Mouse (Mus musculus) stomach, postnatal 0 days (tissue): ENCODE measurements at regions not wholly inside any gene's neighbourhood (a gene's known extent, or its start where the extent isn't known, plus 50 kb on each side); places are given as distances from the start of the nearest gene placed in this dataset.

Experiments used
- ATAC-seq: fragments of 200-750 bp; cut with Nextera tagmentation; 2 replicates; pipeline ENCODE4 v1.8.0; 2017; ENCODE audit not compliant: low FRiP score, low TSS enrichment
- DNase-seq: peaks from one replicate; pipeline ENCODE4 v3.0.0-alpha.2; 2016; ENCODE audit warnings: low spot score
- H3K27ac ChIP-seq: fragments of 300-500 bp; sonication (generic); replicated peaks from 2 replicates; pipeline ENCODE4 v1.5.1; 2014; ENCODE audit warnings: mild to moderate bottlenecking, control low read depth
- H3K27me3 ChIP-seq: fragments of 300-500 bp; sonication (generic); 2 replicates; pipeline ENCODE4 v1.6.1; 2014; ENCODE audit warnings: low read length; ENCODE audit not compliant: control insufficient read depth, insufficient read depth
- H3K36me3 ChIP-seq: fragments of 300-500 bp; sonication (generic); 2 replicates; pipeline ENCODE4 v1.6.1; 2014; ENCODE audit warnings: low read length, mixed read lengths; ENCODE audit not compliant: control insufficient read depth, insufficient read depth
- H3K4me1 ChIP-seq: fragments of 300-500 bp; sonication (generic); replicated peaks from 2 replicates; pipeline ENCODE4 v1.6.1; 2014; ENCODE audit warnings: antibody characterized with exemption; ENCODE audit not compliant: control insufficient read depth, insufficient read depth
- H3K4me2 ChIP-seq: fragments of 300-500 bp; sonication (generic); replicated peaks from 2 replicates; pipeline ENCODE4 v1.6.1; 2014; ENCODE audit warnings: low read depth, mild to moderate bottlenecking, control low read depth, moderate library complexity
- H3K4me3 ChIP-seq: fragments of 300-500 bp; sonication (generic); 2 replicates; pipeline ENCODE4 v1.5.1; 2014; ENCODE audit warnings: low read depth, low read length, control low read depth
- H3K9ac ChIP-seq: fragments of 300-500 bp; sonication (generic); 2 replicates; pipeline ENCODE4 v1.6.1; 2014; ENCODE audit warnings: mild to moderate bottlenecking, low read length, control low read depth, mixed read lengths
- H3K9me3 ChIP-seq: fragments of 300-500 bp; sonication (generic); 2 replicates; pipeline ENCODE4 v1.6.1; 2016; ENCODE audit warnings: low read length; ENCODE audit not compliant: control insufficient read depth
- CTCF ChIP-seq: IDR thresholded peaks from 2 replicates; pipeline ENCODE4 v1.5.1; 2016; ENCODE audit warnings: antibody characterized with exemption, low read depth, mild to moderate bottlenecking, moderate library complexity
- EP300 ChIP-seq: optimal IDR thresholded peaks from 2 replicates; pipeline ENCODE3; 2016; ENCODE audit warnings: antibody characterized with exemption
- WGBS: fragments of 180-500 bp; shearing (Covaris S2); extraction: QIAGEN DNeasy Blood & Tissue Kit; methylation state at CpG from one replicate; pipeline ENCODE4 v1.1.7; 2014; 5-methylcytosine and 5-hydroxymethylcytosine counted together

- H3K4me3 ChIP-seq, result no peak overlapping the region
- no peaks in the 10 kb centered on the region for H3K27me3 ChIP-seq
- H3K4me2 ChIP-seq, result no peak overlapping the region
- WGBS, result 47% methylated on average over 6 of the region's 6 CpGs
- H3K4me1 ChIP-seq, result 0 out of 2 replicates have a peak, but pooled peaks cover 2% of the 10 kb centered on the region
- no peak for TF ChIP-seq CTCF
- no peak for TF ChIP-seq EP300
- no peak for DNase-seq
- H3K36me3 ChIP-seq, result no peaks in the 10 kb centered on the region
- no peak overlapping the region for H3K9ac ChIP-seq
- no peaks in the 10 kb centered on the region for H3K9me3 ChIP-seq
- no peak overlapping the region for H3K27ac ChIP-seq
- ATAC-seq, result no peak
Observed at GRCm38 (mm10) chr5:107054900-107055452, 90.9 kb downstream of the Cdc7 start.

- no peak overlapping the region for H3K9ac ChIP-seq
- no peak for TF ChIP-seq CTCF
- no peak for TF ChIP-seq EP300
- no peak overlapping the region for H3K27ac ChIP-seq
- DNase-seq, result no peak
- H3K36me3 ChIP-seq, result no peaks in the 10 kb centered on the region
- 52% methylated on average over 3 of the region's 3 CpGs for WGBS
- H3K27me3 ChIP-seq, result no peaks in the 10 kb centered on the region
- 0 out of 2 replicates have a peak, but pooled peaks cover 2% of the 10 kb centered on the region for H3K4me1 ChIP-seq
- H3K4me2 ChIP-seq, result no peak overlapping the region
- ATAC-seq, result no peak
- H3K9me3 ChIP-seq, result no peaks in the 10 kb centered on the region
- no peak overlapping the region for H3K4me3 ChIP-seq
Observed at GRCm38 (mm10) chr5:107055455-107055854, 91.3 kb downstream of the Cdc7 start.
